In genomic region chr2:33584937-33585910, GRCm38 (mm10) we compare ENCODE assay signal across 11 mouse cellular contexts. TPM values are rescaled to one million over a fixed set of nuclear protein-coding genes. Genes with fewer than 3 reads are reported as not detected.
DNase-seq lines count a peak whose midpoint lies in the region; ATAC-seq lines count a peak whose summit lies in the region.
"Had no signal": no experiment of that assay in that cellular context is flagged by ENCODE, and none has a peak within 500 bp of the region (broad histone marks: within the 10 kb centered on the region; RNA-seq: fewer than 3 reads in every experiment).

No protein-coding gene starts in this region.

- no peak overlapping the region for H3K27ac ChIP-seq in heart, embryonic 13.5 days (replicated peaks)
- H3K27ac ChIP-seq in hindbrain, embryonic 12.5 days = peak overlapping the region; percentile 74
- no peak overlapping the region; the same call in 1 of the 2 replicates for H3K27ac ChIP-seq in midbrain, embryonic 15.5 days
- no peak overlapping the region for H3K27ac ChIP-seq in liver, embryonic 12.5 days

- no peaks in the 10 kb centered on the region for H3K9me3 ChIP-seq in heart, embryonic 13.5 days
- no peaks in the 10 kb centered on the region for H3K9me3 ChIP-seq in hindbrain, embryonic 12.5 days (replicated peaks)
- no peaks in the 10 kb centered on the region for H3K9me3 ChIP-seq in midbrain, embryonic 15.5 days
- H3K9me3 ChIP-seq in liver, embryonic 12.5 days (replicated peaks) = no peaks in the 10 kb centered on the region

- H3K27me3 ChIP-seq in heart, embryonic 13.5 days (replicated peaks) = peaks cover 84% of the 10 kb centered on the region
- H3K27me3 ChIP-seq in hindbrain, embryonic 12.5 days = peaks cover 83% of the 10 kb centered on the region
- H3K27me3 ChIP-seq in midbrain, embryonic 15.5 days (replicated peaks) = peaks cover 55% of the 10 kb centered on the region
- peaks cover 82% of the 10 kb centered on the region for H3K27me3 ChIP-seq in liver, embryonic 12.5 days (replicated peaks)
- H3K27me3 ChIP-seq: Patski had no signal

- 32% methylated on average over 29 of the region's 29 CpGs for WGBS in heart, embryonic 13.5 days
- 19% methylated on average over 29 of the region's 29 CpGs for WGBS in hindbrain, embryonic 12.5 days
- 15% methylated on average over 29 of the region's 29 CpGs for WGBS in midbrain, embryonic 15.5 days
- 36% methylated on average over 29 of the region's 29 CpGs for WGBS in liver, embryonic 12.5 days (ENCODE audit: insufficient replicate concordance)

- H3K4me2 ChIP-seq in heart, embryonic 13.5 days = no peak overlapping the region
- no peak overlapping the region for H3K4me2 ChIP-seq in hindbrain, embryonic 12.5 days (replicated peaks)
- 0 out of 2 replicates have a peak overlapping the region, but pooled peaks have one; percentile 6 for H3K4me2 ChIP-seq in midbrain, embryonic 15.5 days
- H3K4me2 ChIP-seq in liver, embryonic 12.5 days = no peak overlapping the region

- no peaks in the 10 kb centered on the region for H3K36me3 ChIP-seq in heart, embryonic 13.5 days
- no peaks in the 10 kb centered on the region for H3K36me3 ChIP-seq in hindbrain, embryonic 12.5 days
- no peaks in the 10 kb centered on the region for H3K36me3 ChIP-seq in midbrain, embryonic 15.5 days (replicated peaks)
- H3K36me3 ChIP-seq in liver, embryonic 12.5 days = no peaks in the 10 kb centered on the region

- H3K9ac ChIP-seq in heart, embryonic 13.5 days = peak overlapping the region; percentile 52; the same call in 1 of the 2 replicates
- H3K9ac ChIP-seq in hindbrain, embryonic 12.5 days = no peak overlapping the region
- no peak overlapping the region for H3K9ac ChIP-seq in midbrain, embryonic 15.5 days
- H3K9ac ChIP-seq in liver, embryonic 12.5 days = no peak overlapping the region
- H3K9ac ChIP-seq: liver, postnatal 0 days had no signal

- H3K4me1 ChIP-seq in heart, embryonic 13.5 days = peaks cover 28% of the 10 kb centered on the region
- peaks cover 61% of the 10 kb centered on the region for H3K4me1 ChIP-seq in hindbrain, embryonic 12.5 days
- peaks cover 50% of the 10 kb centered on the region for H3K4me1 ChIP-seq in midbrain, embryonic 15.5 days
- 0 out of 2 replicates have a peak, but pooled peaks cover 10% of the 10 kb centered on the region for H3K4me1 ChIP-seq in liver, embryonic 12.5 days

- DNase-seq in heart, adult 11 months = no peak
- DNase-seq in embryo, embryonic 11 days = peak; percentile 62
- no peak for DNase-seq in natural killer cell, adult 2 months (ENCODE audit: low spot score in 2 of 2)
- DNase-seq: liver, postnatal 0 days had no signal

- no peak for ATAC-seq in heart, embryonic 13.5 days (ENCODE audit: extremely low read depth, insufficient number of reproducible peaks, low FRiP score, low TSS enrichment)
- ATAC-seq in hindbrain, embryonic 12.5 days (ENCODE audit: low FRiP score) = peak; percentile 18; the same call in 1 of the 2 replicates
- no peak; the same call in 1 of the 2 replicates for ATAC-seq in midbrain, embryonic 15.5 days (replicated peaks)
- no peak for ATAC-seq in megakaryocyte-erythroid progenitor cell, adult 5-6 weeks (replicated peaks; ENCODE audit: low FRiP score, low TSS enrichment, poor library complexity, severe bottlenecking)
- no peak for ATAC-seq in liver, embryonic 12.5 days
- ATAC-seq: liver, postnatal 0 days; Patski had no signal

- H3K4me3 ChIP-seq in heart, embryonic 13.5 days = no peak overlapping the region
- no peak overlapping the region for H3K4me3 ChIP-seq in hindbrain, embryonic 12.5 days
- no peak overlapping the region for H3K4me3 ChIP-seq in midbrain, embryonic 15.5 days
- no peak overlapping the region for H3K4me3 ChIP-seq in liver, embryonic 12.5 days

RNA-seq across cellular contexts. Expression of gene Lmx1b, which starts 55.1 kb away (rescaled TPM):
- polyA plus RNA-seq in heart, embryonic 13.5 days (2015; fragmentation: Nextera tagmentation; extraction: Ambion mirVana) = not detected in 2 replicates
- polyA plus RNA-seq in hindbrain, embryonic 12.5 days (2016; fragmentation: Nextera tagmentation; extraction: Ambion mirVana) = 5.0 and 5.6 TPM in 2 replicates
- polyA plus RNA-seq in midbrain, embryonic 15.5 days (2015; fragmentation: Nextera tagmentation; extraction: Ambion mirVana) = 1.5 and 1.7 TPM in 2 replicates
- total RNA-seq in megakaryocyte-erythroid progenitor cell, adult 5-6 weeks (2014; fragmentation: Nextera tagmentation) = not detected in 2 replicates
- not detected in 2 replicates for total RNA-seq in megakaryocyte-erythroid progenitor cell, adult 5-6 weeks (2017)
- 0.04 TPM in 1 of 2 replicates, not detected in the other for polyA plus RNA-seq in liver, embryonic 12.5 days (2016; fragmentation: Nextera tagmentation; extraction: Ambion mirVana)
- polyA plus RNA-seq: liver, postnatal 0 days; stomach, embryonic 14.5 days had no signal
